ENCODE assay signal across 17 mouse cellular contexts in the genomic region with DNA sequence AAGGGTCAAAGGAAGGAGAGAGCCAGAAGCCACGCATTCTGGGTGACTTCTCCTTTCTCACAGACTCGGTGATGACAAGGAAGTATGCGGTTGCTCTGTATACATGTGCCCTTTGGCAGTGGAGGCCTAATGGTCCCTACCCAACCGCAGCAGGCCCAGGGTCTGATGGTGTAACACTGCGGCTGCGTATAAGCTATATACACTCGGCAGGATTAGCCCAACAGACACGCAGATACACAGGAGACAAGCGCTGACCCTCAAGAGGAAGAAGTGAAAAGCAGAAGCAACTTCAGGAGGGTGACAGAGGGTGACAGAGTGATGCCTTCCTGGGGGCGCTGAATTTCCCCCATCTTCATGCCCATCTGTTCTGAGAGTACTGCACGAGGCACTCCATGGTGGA. TPM values are rescaled to one million over a fixed set of nuclear protein-coding genes. Genes with fewer than 3 reads are reported as not detected.
DNase-seq lines count a peak whose midpoint lies in the region; ATAC-seq lines count a peak whose summit lies in the region.
"Had no signal": no experiment of that assay in that cellular context is flagged by ENCODE, and none has a peak within 500 bp of the region (broad histone marks: within the 10 kb centered on the region; RNA-seq: fewer than 3 reads in every experiment).

No protein-coding gene starts in this region.

- 88% methylated on average over 11 of the region's 11 CpGs for WGBS in forebrain, embryonic 12.5 days
- 85% methylated on average over 11 of the region's 11 CpGs for WGBS in forebrain, embryonic 14.5 days
- 85% methylated on average over 11 of the region's 11 CpGs for WGBS in midbrain, embryonic 13.5 days
- 86% methylated on average over 11 of the region's 11 CpGs for WGBS in midbrain, embryonic 14.5 days

- no peaks in the 10 kb centered on the region for H3K36me3 ChIP-seq in forebrain, embryonic 12.5 days (replicated peaks)
- H3K36me3 ChIP-seq in forebrain, embryonic 14.5 days (ENCODE audit: control insufficient read depth, insufficient read depth, low read length): no peaks in the 10 kb centered on the region
- H3K36me3 ChIP-seq in midbrain, embryonic 13.5 days: no peaks in the 10 kb centered on the region
- no peaks in the 10 kb centered on the region for H3K36me3 ChIP-seq in midbrain, embryonic 14.5 days (ENCODE audit: control insufficient read depth, insufficient read depth, low read length)
- H3K36me3 ChIP-seq: intestine, embryonic 15.5 days; neural tube, embryonic 13.5 days had no signal

- H3K9ac ChIP-seq in forebrain, embryonic 12.5 days: no peak overlapping the region
- H3K9ac ChIP-seq in forebrain, embryonic 14.5 days (ENCODE audit: low read length): no peak overlapping the region
- H3K9ac ChIP-seq in midbrain, embryonic 13.5 days (replicated peaks): no peak overlapping the region
- H3K9ac ChIP-seq in midbrain, embryonic 14.5 days (replicated peaks; ENCODE audit: low read length): no peak overlapping the region
- H3K9ac ChIP-seq: intestine, embryonic 15.5 days; neural tube, embryonic 13.5 days had no signal

- H3K4me2 ChIP-seq in forebrain, embryonic 12.5 days: no peak overlapping the region
- no peak overlapping the region for H3K4me2 ChIP-seq in forebrain, embryonic 14.5 days (ENCODE audit: low read length)
- no peak overlapping the region for H3K4me2 ChIP-seq in midbrain, embryonic 13.5 days (replicated peaks)
- H3K4me2 ChIP-seq in midbrain, embryonic 14.5 days (ENCODE audit: low read length): no peak overlapping the region
- H3K4me2 ChIP-seq: intestine, embryonic 15.5 days; neural tube, embryonic 13.5 days had no signal

- no peaks in the 10 kb centered on the region for H3K9me3 ChIP-seq in forebrain, embryonic 12.5 days
- no peaks in the 10 kb centered on the region for H3K9me3 ChIP-seq in forebrain, embryonic 14.5 days (replicated peaks; ENCODE audit: control insufficient read depth, low read length)
- H3K9me3 ChIP-seq in midbrain, embryonic 13.5 days: no peaks in the 10 kb centered on the region
- no peaks in the 10 kb centered on the region for H3K9me3 ChIP-seq in midbrain, embryonic 14.5 days (ENCODE audit: control insufficient read depth, low read length)
- H3K9me3 ChIP-seq: intestine, embryonic 15.5 days; neural tube, embryonic 13.5 days had no signal

- peaks cover 7% of the 10 kb centered on the region for H3K4me1 ChIP-seq in forebrain, embryonic 12.5 days
- H3K4me1 ChIP-seq in forebrain, embryonic 14.5 days (ENCODE audit: control insufficient read depth, insufficient read depth, low read length): peaks cover 3% of the 10 kb centered on the region; the same call in 1 of the 2 replicates
- H3K4me1 ChIP-seq in midbrain, embryonic 13.5 days (replicated peaks): peaks cover under 1% of the 10 kb centered on the region
- H3K4me1 ChIP-seq in midbrain, embryonic 14.5 days (ENCODE audit: control insufficient read depth, insufficient read depth, low read length): no peaks in the 10 kb centered on the region
- H3K4me1 ChIP-seq: intestine, embryonic 15.5 days; neural tube, embryonic 13.5 days had no signal

- DNase-seq in forebrain, embryonic 14.5 days (ENCODE audit: low spot score): no peak
- DNase-seq in midbrain, embryonic 14.5 days: no peak
- no peak for DNase-seq in gastrocnemius, postnatal 4 days (ENCODE audit: low spot score in 2 of 2)
- DNase-seq in gastrocnemius, adult 18-20 months (ENCODE audit: low spot score): no peak
- DNase-seq: cerebellum, postnatal 36 days; gastrocnemius, postnatal 36 days had no signal

- peaks cover 19% of the 10 kb centered on the region for H3K27me3 ChIP-seq in forebrain, embryonic 12.5 days
- no peaks in the 10 kb centered on the region for H3K27me3 ChIP-seq in forebrain, embryonic 14.5 days (replicated peaks; ENCODE audit: control insufficient read depth, insufficient read depth, low read length)
- H3K27me3 ChIP-seq in midbrain, embryonic 13.5 days: peaks cover 4% of the 10 kb centered on the region
- H3K27me3 ChIP-seq in midbrain, embryonic 14.5 days (ENCODE audit: control insufficient read depth, insufficient read depth, low read length): 0 out of 2 replicates have a peak, but pooled peaks cover 2% of the 10 kb centered on the region
- H3K27me3 ChIP-seq: intestine, embryonic 15.5 days had no signal

- H3K4me3 ChIP-seq in forebrain, embryonic 12.5 days (replicated peaks): no peak overlapping the region
- H3K4me3 ChIP-seq in forebrain, embryonic 14.5 days (ENCODE audit: low read depth, low read length): no peak overlapping the region
- H3K4me3 ChIP-seq in midbrain, embryonic 13.5 days (replicated peaks): no peak overlapping the region
- no peak overlapping the region for H3K4me3 ChIP-seq in midbrain, embryonic 14.5 days (replicated peaks; ENCODE audit: low read depth, low read length)
- H3K4me3 ChIP-seq: erythroblast, embryonic 14.5 days; intestine, embryonic 15.5 days; neural tube, embryonic 13.5 days had no signal

- ATAC-seq in forebrain, embryonic 12.5 days (ENCODE audit: low FRiP score): peak; percentile 8
- no peak; the same call in 1 of the 2 replicates for ATAC-seq in forebrain, embryonic 14.5 days
- peak; percentile 25; the same call in 1 of the 2 replicates for ATAC-seq in midbrain, embryonic 13.5 days
- ATAC-seq in midbrain, embryonic 14.5 days (ENCODE audit: low FRiP score, low TSS enrichment): no peak
- peak; percentile 72 for ATAC-seq in megakaryocyte, adult 5-6 weeks (ENCODE audit: poor library complexity, severe bottlenecking)
- no peak for ATAC-seq in erythroblast, adult 5-6 weeks (replicated peaks; ENCODE audit: low FRiP score, poor library complexity, severe bottlenecking)
- ATAC-seq: intestine, embryonic 15.5 days; Patski had no signal

- H3K27ac ChIP-seq in forebrain, embryonic 12.5 days: no peak overlapping the region
- H3K27ac ChIP-seq in forebrain, embryonic 14.5 days (ENCODE audit: low read depth, low read length): no peak overlapping the region
- H3K27ac ChIP-seq in midbrain, embryonic 13.5 days: no peak overlapping the region
- no peak overlapping the region for H3K27ac ChIP-seq in midbrain, embryonic 14.5 days (replicated peaks; ENCODE audit: low read depth, low read length)
- H3K27ac ChIP-seq: intestine, embryonic 15.5 days; neural tube, embryonic 13.5 days had no signal

RNA-seq across cellular contexts. Expression of gene Acss1, which starts 5.6 kb away (rescaled TPM):
- 43.4 and 54.8 TPM in 2 replicates for polyA plus RNA-seq in forebrain, embryonic 12.5 days (2016; fragmentation: Nextera tagmentation; extraction: Ambion mirVana)
- 18.4 and 18.8 TPM in 2 replicates for polyA plus RNA-seq in forebrain, embryonic 14.5 days (2014; fragmentation: Nextera tagmentation; extraction: Ambion mirVana)
- 20.1 and 22.7 TPM in 2 replicates for polyA plus RNA-seq in midbrain, embryonic 13.5 days (2015; fragmentation: Nextera tagmentation; extraction: Ambion mirVana)
- 15.2 and 19.9 TPM in 2 replicates for polyA plus RNA-seq in midbrain, embryonic 14.5 days (2014; fragmentation: Nextera tagmentation; extraction: Ambion mirVana)
- 12.4 and 15.1 TPM in 2 replicates for total RNA-seq in megakaryocyte, adult 5-6 weeks (2015)
- 14.4 and 15.9 TPM in 2 replicates for total RNA-seq in megakaryocyte, adult 5-6 weeks (2017)
- total RNA-seq in gastrocnemius, postnatal 4 days (2021): 10 to 100 TPM; 21.1 to 22.5 TPM
- 6.3 and 12.1 TPM in 2 replicates for total RNA-seq in erythroblast, adult 5-6 weeks (2015; ENCODE audit: low replicate concordance)
- 16.0 and 17.6 TPM in 2 replicates for total RNA-seq in erythroblast, adult 5-6 weeks (2017; ENCODE audit: low replicate concordance)
- 10 to 100 TPM; 19.9 to 26.2 TPM for total RNA-seq in gastrocnemius, adult 18-20 months (2021)

RNA-seq across cellular contexts. Expression of gene Vsx1, which starts 15.2 kb away (rescaled TPM):
- 0.06 and 0.11 TPM in 2 replicates for polyA plus RNA-seq in forebrain, embryonic 12.5 days (2016; fragmentation: Nextera tagmentation; extraction: Ambion mirVana)
- polyA plus RNA-seq in forebrain, embryonic 14.5 days (2014; fragmentation: Nextera tagmentation; extraction: Ambion mirVana): 0.04 TPM in 1 of 2 replicates, not detected in the other
- polyA plus RNA-seq in midbrain, embryonic 13.5 days (2015; fragmentation: Nextera tagmentation; extraction: Ambion mirVana): 0.05 and 0.23 TPM in 2 replicates
- polyA plus RNA-seq in midbrain, embryonic 14.5 days (2014; fragmentation: Nextera tagmentation; extraction: Ambion mirVana): not detected in 2 replicates
- not detected in 2 replicates for total RNA-seq in megakaryocyte, adult 5-6 weeks (2015)
- not detected in 2 replicates for total RNA-seq in megakaryocyte, adult 5-6 weeks (2017)
- not detected for total RNA-seq in gastrocnemius, postnatal 4 days (2021)
- total RNA-seq in erythroblast, adult 5-6 weeks (2015; ENCODE audit: low replicate concordance): not detected in 2 replicates
- total RNA-seq in erythroblast, adult 5-6 weeks (2017; ENCODE audit: low replicate concordance): 0.14 TPM in 1 of 2 replicates, not detected in the other
- total RNA-seq in gastrocnemius, adult 18-20 months (2021): not detected
- total RNA-seq: gastrocnemius, postnatal 36 days; heart, postnatal 36 days; liver, adult 2 months had no signal
- polyA plus RNA-seq: erythroblast, embryonic 14.5 days; intestine, embryonic 15.5 days; liver, adult 2 months; Patski; small intestine, adult 2 months had no signal

Comparison
In these comparisons a context has a peak if more than half of its experiments do, and no peak if none do; other contexts are left out.
1. ATAC-seq: peak in forebrain, embryonic 12.5 days (single experiment), midbrain, embryonic 13.5 days (single experiment) and megakaryocyte, adult 5-6 weeks (single experiment); none in forebrain, embryonic 14.5 days (single experiment), midbrain, embryonic 14.5 days (single experiment) and erythroblast, adult 5-6 weeks (single experiment).